8 mouse cellular contexts compared by ENCODE assay signal in genomic region chr7:141562421-141562851, GRCm38 (mm10). TPM values are rescaled to one million over a fixed set of nuclear protein-coding genes. Genes with fewer than 3 reads are reported as not detected.
DNase-seq lines count a peak whose midpoint lies in the region; ATAC-seq lines count a peak whose summit lies in the region.

No protein-coding gene starts in this region.

- peak overlapping the region; percentile 75 for H3K4me3 ChIP-seq in hindbrain, embryonic 14.5 days (replicated peaks; ENCODE audit: low read length)
- H3K4me3 ChIP-seq in midbrain, embryonic 11.5 days (ENCODE audit: low read depth, low read length), result peak overlapping the region; percentile 96

- DNase-seq in adrenal gland, adult 8-10 months, result peak; percentile 14
- DNase-seq in adrenal gland, adult 18-20 months (ENCODE audit: low spot score in 2 of 2), result no peak
- peak; percentile 26 for DNase-seq in ovary, postnatal 36 days (ENCODE audit: low spot score)
- no peak for DNase-seq in ovary, adult 18-20 months (ENCODE audit: low spot score)
- no peak for DNase-seq in hindbrain, embryonic 14.5 days (ENCODE audit: low spot score)
- no peak for DNase-seq in midbrain, embryonic 11.5 days (ENCODE audit: low spot score, missing footprints)

- peak overlapping the region; percentile 84 for H3K27ac ChIP-seq in hindbrain, embryonic 14.5 days
- peak overlapping the region; percentile 66 for H3K27ac ChIP-seq in midbrain, embryonic 11.5 days (ENCODE audit: low read depth, low read length)

- no peaks in the 10 kb centered on the region for H3K27me3 ChIP-seq in hindbrain, embryonic 14.5 days (ENCODE audit: control insufficient read depth, insufficient read depth, low read length)
- H3K27me3 ChIP-seq in midbrain, embryonic 11.5 days (ENCODE audit: control insufficient read depth, insufficient read depth, low read length), result no peaks in the 10 kb centered on the region

- peaks cover 23% of the 10 kb centered on the region for H3K4me1 ChIP-seq in hindbrain, embryonic 14.5 days (replicated peaks; ENCODE audit: control insufficient read depth, insufficient read depth, low read length)
- H3K4me1 ChIP-seq in midbrain, embryonic 11.5 days (ENCODE audit: control insufficient read depth, insufficient read depth, low read length), result peaks cover 13% of the 10 kb centered on the region

- peak overlapping the region; percentile 88 for H3K9ac ChIP-seq in hindbrain, embryonic 14.5 days
- H3K9ac ChIP-seq in midbrain, embryonic 11.5 days (ENCODE audit: low read length), result peak overlapping the region; percentile 94

- ATAC-seq in hindbrain, embryonic 14.5 days (ENCODE audit: low FRiP score), result peak; percentile 53; the same call in 1 of the 2 replicates
- peak; percentile 73 for ATAC-seq in midbrain, embryonic 11.5 days (ENCODE audit: low FRiP score)
- ATAC-seq in inflammation-experienced regulatory T-cells, adult 6 months, result no peak
- no peak for ATAC-seq in megakaryocyte progenitor cell, adult 5-6 weeks (replicated peaks; ENCODE audit: poor library complexity)

- peaks cover 4% of the 10 kb centered on the region; the same call in 1 of the 2 replicates for H3K36me3 ChIP-seq in hindbrain, embryonic 14.5 days (replicated peaks; ENCODE audit: control insufficient read depth, insufficient read depth)
- H3K36me3 ChIP-seq in midbrain, embryonic 11.5 days (ENCODE audit: control insufficient read depth, insufficient read depth, low read length), result no peaks in the 10 kb centered on the region

- peak overlapping the region; percentile 74 for H3K4me2 ChIP-seq in hindbrain, embryonic 14.5 days (replicated peaks)
- H3K4me2 ChIP-seq in midbrain, embryonic 11.5 days, result peak overlapping the region; percentile 68

- WGBS in hindbrain, embryonic 14.5 days, result 1% methylated on average over 33 of the region's 33 CpGs
- under 1% methylated on average over 33 of the region's 33 CpGs for WGBS in midbrain, embryonic 11.5 days

- no peaks in the 10 kb centered on the region for H3K9me3 ChIP-seq in hindbrain, embryonic 14.5 days (ENCODE audit: control insufficient read depth, low read length)
- no peaks in the 10 kb centered on the region for H3K9me3 ChIP-seq in midbrain, embryonic 11.5 days (ENCODE audit: control insufficient read depth, low read length)

RNA-seq across cellular contexts. Expression of gene Ap2a2, which starts 0.5 kb away (rescaled TPM):
- total RNA-seq in adrenal gland, adult 8-10 months (2022), result 10 to 100 TPM; 54.9 to 79.7 (median 66.5) TPM
- 10 to 100 TPM; 56.4 to 83.8 TPM for total RNA-seq in adrenal gland, adult 18-20 months (2021)
- polyA plus RNA-seq in hindbrain, embryonic 14.5 days (2014; fragmentation: Nextera tagmentation; extraction: Ambion mirVana), result 104 TPM in 2 replicates
- 76.6 and 81.1 TPM in 2 replicates for polyA plus RNA-seq in midbrain, embryonic 11.5 days (2014; fragmentation: Nextera tagmentation; extraction: Ambion mirVana)
- polyA plus RNA-seq in inflammation-experienced regulatory T-cells, adult 6 months (2017; shearing (Covaris generic)), result 10 to 100 TPM; 12.5 to 16.5 (median 13.6) TPM
- 18.3 and 20.0 TPM in 2 replicates for total RNA-seq in megakaryocyte progenitor cell, adult 5-6 weeks (2015)
- 23.4 and 23.6 TPM in 2 replicates for total RNA-seq in megakaryocyte progenitor cell, adult 5-6 weeks (2017)

RNA-seq across cellular contexts. Expression of gene Chid1, which starts 22.8 kb away (rescaled TPM):
- 10 to 100 TPM; 57.5 to 69.9 (median 62.5) TPM for total RNA-seq in adrenal gland, adult 8-10 months (2022)
- total RNA-seq in adrenal gland, adult 18-20 months (2021), result 10 to 100 TPM; 54.5 to 59.0 TPM
- polyA plus RNA-seq in hindbrain, embryonic 14.5 days (2014; fragmentation: Nextera tagmentation; extraction: Ambion mirVana), result 45.5 and 47.8 TPM in 2 replicates
- polyA plus RNA-seq in midbrain, embryonic 11.5 days (2014; fragmentation: Nextera tagmentation; extraction: Ambion mirVana), result 23.3 and 26.4 TPM in 2 replicates
- 10 to 100 TPM; 13.2 to 23.6 (median 14.6) TPM for polyA plus RNA-seq in inflammation-experienced regulatory T-cells, adult 6 months (2017; shearing (Covaris generic))
- 5.8 and 6.3 TPM in 2 replicates for total RNA-seq in megakaryocyte progenitor cell, adult 5-6 weeks (2015)
- total RNA-seq in megakaryocyte progenitor cell, adult 5-6 weeks (2017), result 31.2 and 38.7 TPM in 2 replicates

Comparison
In these comparisons a context has a peak if more than half of its experiments do, and no peak if none do; other contexts are left out.
1. DNase-seq: peak in adrenal gland, adult 8-10 months (single experiment) and ovary, postnatal 36 days (single experiment); none in adrenal gland, adult 18-20 months (0 of 2), ovary, adult 18-20 months (single experiment), hindbrain, embryonic 14.5 days (single experiment) and midbrain, embryonic 11.5 days (single experiment).
2. ATAC-seq: peak in hindbrain, embryonic 14.5 days (single experiment) and midbrain, embryonic 11.5 days (single experiment); none in inflammation-experienced regulatory T-cells, adult 6 months (single experiment) and megakaryocyte progenitor cell, adult 5-6 weeks (single experiment).